Mouse (Mus musculus): ENCODE measurements around the gene Gm20388.

- TF ChIP-seq POLR2A (IDR thresholded peaks at IDR 0.05; ENCODE audit: insufficient read depth, low read depth, low read length) (no peak), CTCF (IDR thresholded peaks at IDR 0.05; ENCODE audit: insufficient read depth, low read depth, low read length) (no peak)
Measured at GRCm38 (mm10) chr8:120152636-120153035, 242.0 kb downstream of the Gm20388 start.

All from olfactory bulb, adult 2 months (tissue).